Mouse (Mus musculus): ENCODE data around the gene Dennd2a. TPM values are rescaled to one million over a fixed set of nuclear protein-coding genes. Genes with fewer than 3 reads are reported as not detected.

Gene Dennd2a
- polyA plus RNA-seq, 1 experiment from 2014 or later = 1.5 TPM

DNA sequence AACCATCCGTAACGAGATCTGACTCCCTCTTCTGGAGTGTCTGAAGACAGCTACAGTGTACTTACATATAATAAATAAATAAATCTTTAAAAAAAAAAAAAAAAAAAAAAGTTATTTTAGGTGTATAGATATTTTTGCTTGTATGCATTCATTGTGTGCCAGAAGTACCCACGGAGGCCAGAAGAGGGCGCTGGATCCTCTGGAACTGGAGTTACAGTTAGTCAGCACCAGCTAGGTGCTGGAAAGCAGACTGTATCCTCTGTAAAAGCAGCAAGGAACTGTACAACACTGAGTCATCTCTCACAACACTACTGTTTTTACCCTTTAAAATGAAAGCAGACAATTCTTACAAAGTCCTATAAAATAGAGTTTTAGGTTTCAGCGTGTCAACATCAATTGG lies 141.9 kb downstream of the Dennd2a start:
- H3K4me1 ChIP-seq (replicated peaks) = peaks cover 43% of the 10 kb centered on the region
- H3K9ac ChIP-seq = no peak overlapping the region
- peak overlapping the region; percentile 77 for H3K27ac ChIP-seq (replicated peaks)
- WGBS (ENCODE audit: insufficient replicate concordance) = 34% methylated on average over 3 of the region's 5 CpGs
- H3K4me2 ChIP-seq = peak overlapping the region; percentile 69
- peaks cover 20% of the 10 kb centered on the region for H3K36me3 ChIP-seq (replicated peaks)
- H3K9me3 ChIP-seq (replicated peaks) = no peaks in the 10 kb centered on the region
- H3K27me3 ChIP-seq = peaks cover 7% of the 10 kb centered on the region; the same call in 1 of the 2 replicates
- ATAC-seq (ENCODE audit: insufficient read depth) = no peak
- peak overlapping the region; percentile 99 for H3K4me3 ChIP-seq (replicated peaks)

DNA sequence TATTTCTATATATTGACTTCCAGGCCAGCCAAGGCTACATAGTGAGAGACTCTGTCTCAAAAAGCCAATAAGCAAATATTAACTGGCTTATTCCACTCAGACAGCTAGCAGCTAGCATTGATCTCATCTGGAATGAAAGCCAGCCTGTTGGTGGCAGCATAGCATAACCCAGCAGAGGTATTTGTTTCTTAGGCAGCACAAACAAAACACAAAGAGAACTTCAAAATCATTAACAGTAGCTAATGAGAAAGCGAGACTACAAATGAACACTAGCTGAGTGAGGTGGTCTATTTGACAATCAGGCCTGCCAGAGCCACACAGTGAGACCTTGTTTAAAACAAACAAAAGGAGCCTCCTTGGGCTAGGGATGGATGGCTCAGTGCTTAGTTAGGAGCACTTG lies 143.6 kb downstream of the Dennd2a start:
- no peak overlapping the region for H3K4me2 ChIP-seq
- H3K9ac ChIP-seq = no peak overlapping the region
- H3K9me3 ChIP-seq (replicated peaks) = no peaks in the 10 kb centered on the region
- H3K27me3 ChIP-seq = peaks cover 7% of the 10 kb centered on the region; the same call in 1 of the 2 replicates
- 85% methylated on average over 1 of the region's 1 CpGs for WGBS (ENCODE audit: insufficient replicate concordance)
- H3K27ac ChIP-seq (replicated peaks) = 0 out of 2 replicates have a peak overlapping the region, but pooled peaks have one; percentile 10
- peaks cover 37% of the 10 kb centered on the region for H3K4me1 ChIP-seq (replicated peaks)
- no peak overlapping the region for H3K4me3 ChIP-seq (replicated peaks)
- ATAC-seq (ENCODE audit: insufficient read depth) = no peak
- peaks cover 36% of the 10 kb centered on the region for H3K36me3 ChIP-seq (replicated peaks)

Other genes starting within 250 kb of the Dennd2a start
- gene Slc37a3, start 180.2 kb downstream of the Dennd2a start, polyA plus RNA-seq (2015; fragmentation: Nextera tagmentation; extraction: Ambion mirVana) = 9.1 and 9.3 TPM in 2 replicates
- 0.28 and 0.37 TPM in 2 replicates for gene Rab19, start 176.7 kb downstream of the Dennd2a start, polyA plus RNA-seq (2015; fragmentation: Nextera tagmentation; extraction: Ambion mirVana)
- gene Mkrn1, start 137.4 kb downstream of the Dennd2a start, polyA plus RNA-seq (2015; fragmentation: Nextera tagmentation; extraction: Ambion mirVana) = 229 and 259 TPM in 2 replicates
- 9.7 and 10.9 TPM in 2 replicates for gene Adck2, start 16.0 kb upstream of the Dennd2a start, polyA plus RNA-seq (2015; fragmentation: Nextera tagmentation; extraction: Ambion mirVana)
- 2.5 and 2.7 TPM in 2 replicates for gene Gm42420, start 27.9 kb upstream of the Dennd2a start, polyA plus RNA-seq (2015; fragmentation: Nextera tagmentation; extraction: Ambion mirVana)
- 172 and 203 TPM in 2 replicates for gene Ndufb2, start 34.7 kb upstream of the Dennd2a start, polyA plus RNA-seq (2015; fragmentation: Nextera tagmentation; extraction: Ambion mirVana)
- gene Braf, start 167.6 kb upstream of the Dennd2a start, polyA plus RNA-seq (2015; fragmentation: Nextera tagmentation; extraction: Ambion mirVana) = 5.5 and 5.7 TPM in 2 replicates

Measured in liver, embryonic 15.5 days (tissue).